Mouse (Mus musculus) spleen, postnatal 36 days (tissue): ENCODE measurements around the gene Grid1.

Source experiments
- DNase-seq, 2 experiments: peaks; one replicate each; pipeline ENCODE4 v3.0.0; 2022; ENCODE audit warnings: low spot score in 2 of 2, mixed read lengths in 1 of 2

Grid1 gene

GRCm38 (mm10) chr14:35009074-35009473 is 189.2 kb downstream of the Grid1 start:
- DNase-seq = no peak

GRCm38 (mm10) chr14:35026686-35027085 is 206.8 kb downstream of the Grid1 start:
- no peak for DNase-seq

- no peak for DNase-seq
Measured at GRCm38 (mm10) chr14:35027501-35028140, 207.7 kb downstream of the Grid1 start.

GRCm38 (mm10) chr14:35029626-35030025 is 209.7 kb downstream of the Grid1 start:
- DNase-seq = no peak

GRCm38 (mm10) chr14:35030271-35030670 is 210.4 kb downstream of the Grid1 start:
- DNase-seq = no peak

- DNase-seq = no peak
Measured at GRCm38 (mm10) chr14:35032283-35032682, 212.4 kb downstream of the Grid1 start.

- no peak for DNase-seq
Measured at GRCm38 (mm10) chr14:35044268-35044667, 224.4 kb downstream of the Grid1 start.

- DNase-seq = no peak
Measured at GRCm38 (mm10) chr14:35044918-35045698, 225.2 kb downstream of the Grid1 start.

GRCm38 (mm10) chr14:35049231-35049630 is 229.3 kb downstream of the Grid1 start:
- DNase-seq = no peak

GRCm38 (mm10) chr14:35054139-35054538 is 234.2 kb downstream of the Grid1 start:
- DNase-seq = no peak

- DNase-seq = no peak
Measured at GRCm38 (mm10) chr14:35074636-35075035, 254.7 kb downstream of the Grid1 start.

GRCm38 (mm10) chr14:35079954-35080353 is 260.0 kb downstream of the Grid1 start:
- no peak for DNase-seq

- DNase-seq = no peak
Measured at GRCm38 (mm10) chr14:35092646-35093045, 272.7 kb downstream of the Grid1 start.

GRCm38 (mm10) chr14:35093561-35094186 is 273.8 kb downstream of the Grid1 start:
- DNase-seq = no peak

- no peak for DNase-seq
Measured at GRCm38 (mm10) chr14:35095506-35096059, 275.7 kb downstream of the Grid1 start.

GRCm38 (mm10) chr14:35096085-35096484 is 276.2 kb downstream of the Grid1 start:
- DNase-seq = no peak

- DNase-seq = no peak
Measured at GRCm38 (mm10) chr14:35097166-35097565, 277.3 kb downstream of the Grid1 start.

- DNase-seq = no peak
Measured at GRCm38 (mm10) chr14:35103639-35104210, 283.8 kb downstream of the Grid1 start.

- DNase-seq = no peak
Measured at GRCm38 (mm10) chr14:35107596-35107995, 287.7 kb downstream of the Grid1 start.

- no peak for DNase-seq
Measured at GRCm38 (mm10) chr14:35110928-35111327, 291.0 kb downstream of the Grid1 start.

GRCm38 (mm10) chr14:35112327-35113275 is 292.7 kb downstream of the Grid1 start:
- no peak for DNase-seq
